Mouse (Mus musculus) heart, adult 8-10 months (tissue): Measurements from ENCODE around the gene D17H6S53E. TPM values are rescaled to one million over a fixed set of nuclear protein-coding genes. Genes with fewer than 3 reads are reported as not detected.

ENCODE experiments used
- total RNA-seq, 4 experiments: library from RNA; stranded (reverse); gene quantifications; 2 replicates each; pipeline ENCODE4 v1.2.4; 2022

The D17H6S53E gene
- total RNA-seq, 4 experiments from 2014 or later = 27.8 to 33.4 (median 30.3) TPM

Other genes with a start within 250 kb of the D17H6S53E start
- gene Zbtb12, start 246.9 kb upstream of the D17H6S53E start, total RNA-seq = 1 to 10 TPM; 8.5 to 9.9 (median 9.1) TPM
- gene Gm20547, start 244.3 kb upstream of the D17H6S53E start, total RNA-seq = not detected
- 1 to 10 TPM; 1.8 to 4.1 (median 3.0) TPM for gene C2, start 228.1 kb upstream of the D17H6S53E start, total RNA-seq
- gene Ehmt2, start 227.9 kb upstream of the D17H6S53E start, total RNA-seq = 10 to 100 TPM; 41.5 to 45.8 (median 42.4) TPM
- gene Slc44a4, start 211.9 kb upstream of the D17H6S53E start, total RNA-seq = not detected
- gene Neu1, start 195.1 kb upstream of the D17H6S53E start, total RNA-seq = 10 to 100 TPM; 13.0 to 16.1 (median 14.4) TPM
- 1 to 10 TPM; 1.4 to 5.5 (median 2.6) TPM for gene Hspa1b, start 167.1 kb upstream of the D17H6S53E start, total RNA-seq
- not detected for gene Gm20481, start 156.5 kb upstream of the D17H6S53E start, total RNA-seq
- gene Hspa1a, start 154.2 kb upstream of the D17H6S53E start, total RNA-seq = 1 to 10 TPM; 1.8 to 7.5 (median 3.6) TPM
- gene Hspa1l, start 153.7 kb upstream of the D17H6S53E start, total RNA-seq = 10 to 100 TPM in 2 of 4 experiments, 1 to 10 TPM in 2; 8.7 to 13.3 (median 11.0) TPM
- gene Lsm2, start 144.5 kb upstream of the D17H6S53E start, total RNA-seq = 10 to 100 TPM; 17.5 to 21.7 (median 17.9) TPM
- gene Vars, start 125.4 kb upstream of the D17H6S53E start, total RNA-seq = 10 to 100 TPM; 28.3 to 31.4 (median 29.3) TPM
- 10 to 100 TPM; 12.0 to 18.5 (median 16.6) TPM for gene Vwa7, start 109.8 kb upstream of the D17H6S53E start, total RNA-seq
- gene Sapcd1, start 98.4 kb upstream of the D17H6S53E start, total RNA-seq = not detected
- gene Msh5, start 79.6 kb upstream of the D17H6S53E start, total RNA-seq = under 1 TPM in 2 of 4 experiments, not detected in 2; 0.33 to 0.56 TPM
- 10 to 100 TPM; 21.6 to 33.8 (median 30.0) TPM for gene Clic1, start 76.4 kb upstream of the D17H6S53E start, total RNA-seq
- 10 to 100 TPM; 13.5 to 22.7 (median 21.5) TPM for gene Ddah2, start 67.3 kb upstream of the D17H6S53E start, total RNA-seq
- gene Ly6g6c, start 61.0 kb upstream of the D17H6S53E start, total RNA-seq = not detected
- 1 to 10 TPM in 1 of 4 experiments, under 1 TPM in 3; 0.34 to 1.0 (median 0.85) TPM for gene Mpig6b, start 60.2 kb upstream of the D17H6S53E start, total RNA-seq
- not detected for gene Ly6g6e, start 49.5 kb upstream of the D17H6S53E start, total RNA-seq
- under 1 TPM in 3 of 4 experiments, not detected in 1; 0.69 to 0.95 (median 0.85) TPM for gene Ly6g6d, start 48.3 kb upstream of the D17H6S53E start, total RNA-seq
- under 1 TPM in 1 of 4 experiments, not detected in 3; 0.24 TPM for gene Ly6g6f, start 40.8 kb upstream of the D17H6S53E start, total RNA-seq
- 10 to 100 TPM; 60.7 to 64.8 (median 62.3) TPM for gene Abhd16a, start 37.1 kb upstream of the D17H6S53E start, total RNA-seq
- gene Ly6g5c, start 18.1 kb upstream of the D17H6S53E start, total RNA-seq = not detected
- gene Ly6g5b, start 10.9 kb upstream of the D17H6S53E start, total RNA-seq = not detected
- 10 to 100 TPM in 1 of 4 experiments, 1 to 10 TPM in 3; 6.6 to 10.2 (median 8.2) TPM for gene Gpank1, start 4.9 kb upstream of the D17H6S53E start, total RNA-seq
- 100 to 1,000 TPM; 152 to 184 (median 155) TPM for gene Csnk2b, start 4.3 kb upstream of the D17H6S53E start, total RNA-seq
- under 1 TPM in 1 of 4 experiments, not detected in 3; 0.26 TPM for gene Apom, start 5.7 kb downstream of the D17H6S53E start, total RNA-seq
- 100 to 1,000 TPM; 233 to 266 (median 242) TPM for gene Bag6, start 8.8 kb downstream of the D17H6S53E start, total RNA-seq
- gene Prrc2a, start 38.5 kb downstream of the D17H6S53E start, total RNA-seq = 100 to 1,000 TPM; 130 to 143 (median 140) TPM
- 1 to 10 TPM; 1.9 to 3.3 (median 2.4) TPM for gene Aif1, start 49.7 kb downstream of the D17H6S53E start, total RNA-seq
- 1 to 10 TPM; 1.8 to 3.6 (median 2.6) TPM for gene Lst1, start 62.1 kb downstream of the D17H6S53E start, total RNA-seq
- gene Ltb, start 68.1 kb downstream of the D17H6S53E start, total RNA-seq = 1 to 10 TPM in 1 of 4 experiments, under 1 TPM in 3; 0.69 to 1.6 (median 0.80) TPM
- gene Tnf, start 75.6 kb downstream of the D17H6S53E start, total RNA-seq = under 1 TPM; 0.25 to 0.97 (median 0.52) TPM
- under 1 TPM in 1 of 4 experiments, not detected in 3; 0.44 TPM for gene Lta, start 79.0 kb downstream of the D17H6S53E start, total RNA-seq
- gene Gm16181, start 94.5 kb downstream of the D17H6S53E start, total RNA-seq = under 1 TPM in 1 of 4 experiments, not detected in 3; 0.72 TPM
- gene Atp6v1g2, start 107.3 kb downstream of the D17H6S53E start, total RNA-seq = 1 to 10 TPM; 1.7 to 3.6 (median 1.9) TPM
- gene Nfkbil1, start 109.4 kb downstream of the D17H6S53E start, total RNA-seq = 1 to 10 TPM; 8.2 to 9.4 (median 8.5) TPM
- gene Ddx39b, start 115.4 kb downstream of the D17H6S53E start, total RNA-seq = 10 to 100 TPM; 76.7 to 92.1 (median 86.6) TPM
- 100 to 1,000 TPM; 108 to 169 (median 117) TPM for gene H2-D1, start 136.4 kb downstream of the D17H6S53E start, total RNA-seq
- 1 to 10 TPM in 3 of 4 experiments, under 1 TPM in 1; 0.53 to 1.5 (median 1.4) TPM for gene H2-Q1, start 194.0 kb downstream of the D17H6S53E start, total RNA-seq
- gene H2-Q2, start 215.9 kb downstream of the D17H6S53E start, total RNA-seq = 1 to 10 TPM in 2 of 4 experiments, under 1 TPM in 2; 0.84 to 1.3 (median 1.1) TPM